Mouse (Mus musculus): Measurements from ENCODE around the gene Lpin3. TPM values are rescaled to one million over a fixed set of nuclear protein-coding genes. Genes with fewer than 3 reads are reported as not detected.

Gene Lpin3
- polyA plus RNA-seq, 1 experiment from 2014 or later, result 1.1 TPM

DNA sequence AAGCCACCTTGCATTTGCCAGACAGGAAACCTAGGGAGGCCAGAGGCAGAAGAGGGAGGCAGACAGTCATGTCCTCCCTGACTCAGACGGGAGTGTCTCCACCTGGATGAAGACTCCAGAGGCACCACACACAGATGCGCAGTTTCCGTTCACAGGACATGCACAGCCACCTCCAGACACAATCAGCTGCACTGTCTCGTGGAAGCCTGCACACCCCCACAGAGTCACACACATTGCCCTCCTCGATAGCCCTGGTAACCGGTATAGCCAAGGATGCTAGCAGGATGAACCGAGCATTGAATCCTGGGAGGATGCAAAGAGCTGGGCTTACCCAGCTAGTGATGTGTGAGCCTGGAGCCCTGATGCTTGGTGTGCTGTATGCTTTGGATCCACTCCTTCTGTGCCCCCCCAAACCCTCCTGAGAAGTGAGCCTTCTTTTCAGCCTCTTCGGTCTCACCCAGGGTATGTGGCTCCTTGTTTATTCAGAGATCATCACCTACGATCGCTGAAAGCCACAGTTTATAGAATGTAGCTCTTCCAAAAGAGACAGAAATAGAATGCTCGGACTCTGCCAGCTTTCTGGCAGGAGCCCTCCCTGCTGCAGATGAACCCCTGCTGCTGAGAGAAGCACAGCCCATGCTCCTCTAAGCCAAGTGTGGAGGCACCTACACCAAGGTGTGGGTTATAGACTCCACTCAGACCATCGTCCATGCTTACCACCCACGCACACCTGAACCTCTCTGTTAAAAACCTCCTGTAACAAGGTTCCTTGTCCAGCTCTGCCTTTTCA is 35.5 kb downstream of the Lpin3 start:
- 82% methylated on average over 13 of the region's 13 CpGs for WGBS
- peaks cover 22% of the 10 kb centered on the region for H3K27me3 ChIP-seq (ENCODE audit: control insufficient read depth, insufficient read depth, low read length)
- H3K9me3 ChIP-seq (ENCODE audit: control insufficient read depth, low read length), result no peaks in the 10 kb centered on the region
- no peak overlapping the region for H3K27ac ChIP-seq (ENCODE audit: low read depth, low read length)
- ATAC-seq (replicated peaks; ENCODE audit: low FRiP score), result no peak
- no peak overlapping the region for H3K4me2 ChIP-seq (ENCODE audit: low read depth, low read length, severe bottlenecking)
- no peak overlapping the region for H3K9ac ChIP-seq (ENCODE audit: low read length)
- H3K4me3 ChIP-seq (ENCODE audit: low read depth, low read length), result no peak overlapping the region
- no peaks in the 10 kb centered on the region for H3K36me3 ChIP-seq (ENCODE audit: control insufficient read depth, insufficient read depth, low read length)
- peaks cover 12% of the 10 kb centered on the region for H3K4me1 ChIP-seq (replicated peaks; ENCODE audit: control insufficient read depth, insufficient read depth, low read length)
- no peak for DNase-seq (ENCODE audit: low spot score)

DNA sequence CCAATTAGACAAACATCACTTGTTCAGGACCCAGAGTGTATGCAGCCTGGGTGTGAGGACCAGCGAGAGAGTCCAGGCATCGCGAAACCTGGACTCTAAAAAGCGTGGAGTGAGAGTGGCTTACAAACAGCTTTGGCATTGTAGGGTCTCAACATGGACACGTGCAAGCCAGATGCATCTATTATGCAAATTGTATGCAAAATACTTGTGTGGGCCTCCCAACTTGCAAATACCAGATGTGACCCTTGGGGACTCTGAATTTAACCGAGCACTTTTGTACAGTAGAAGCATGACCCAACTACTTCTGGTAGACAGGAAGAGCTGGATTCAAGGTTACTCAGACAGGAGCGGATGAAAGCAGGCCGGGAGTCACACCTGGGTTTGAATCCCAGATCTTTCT is 36.2 kb downstream of the Lpin3 start:
- 82% methylated on average over 8 of the region's 8 CpGs for WGBS

DNA sequence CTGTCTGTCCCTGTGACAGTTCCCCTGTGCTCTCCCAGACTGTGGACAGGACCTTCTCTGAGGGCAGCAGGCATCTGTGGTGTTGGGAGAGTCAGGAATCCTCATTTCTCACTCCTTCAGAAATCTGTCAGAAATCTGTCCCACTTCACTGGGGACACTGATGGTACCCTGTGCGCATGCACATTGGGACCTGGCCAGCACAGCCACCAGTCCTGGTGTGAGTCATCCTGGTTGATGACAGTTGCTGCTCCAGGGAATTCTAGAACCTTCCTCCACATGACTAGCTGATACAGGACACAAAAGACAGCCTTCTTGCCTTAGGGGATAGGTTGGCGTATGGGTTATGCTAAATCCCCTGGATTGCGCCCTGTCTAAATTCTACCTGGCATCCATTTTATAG is 36.8 kb downstream of the Lpin3 start:
- Histone ChIP-seq H3K27me3 (ENCODE audit: control insufficient read depth, insufficient read depth, low read length) (peaks cover 9% of the 10 kb centered on the region), H3K9me3 (ENCODE audit: control insufficient read depth, low read length) (no peaks in the 10 kb centered on the region), H3K4me1 (replicated peaks; ENCODE audit: control insufficient read depth, insufficient read depth, low read length) (peaks cover 7% of the 10 kb centered on the region), H3K27ac (ENCODE audit: low read depth, low read length) (no peak overlapping the region), H3K9ac (ENCODE audit: low read length) (no peak overlapping the region), H3K4me2 (ENCODE audit: low read depth, low read length, severe bottlenecking) (no peak overlapping the region), H3K4me3 (ENCODE audit: low read depth, low read length) (no peak overlapping the region), H3K36me3 (ENCODE audit: control insufficient read depth, insufficient read depth, low read length) (no peaks in the 10 kb centered on the region)
- DNase-seq (ENCODE audit: low spot score) (no peak), ATAC-seq (replicated peaks; ENCODE audit: low FRiP score) (no peak)
- 89% methylated on average over 3 of the region's 3 CpGs for WGBS

More for the DNA sequence above, 36.2 kb downstream of the Lpin3 start:
- H3K27me3 ChIP-seq (ENCODE audit: control insufficient read depth, insufficient read depth, low read length), result peaks cover 15% of the 10 kb centered on the region
- no peak for ATAC-seq (replicated peaks; ENCODE audit: low FRiP score)
- H3K4me2 ChIP-seq (ENCODE audit: low read depth, low read length, severe bottlenecking), result no peak overlapping the region
- DNase-seq (ENCODE audit: low spot score), result no peak
- H3K4me1 ChIP-seq (replicated peaks; ENCODE audit: control insufficient read depth, insufficient read depth, low read length), result peaks cover 10% of the 10 kb centered on the region
- H3K27ac ChIP-seq (ENCODE audit: low read depth, low read length), result no peak overlapping the region
- no peak overlapping the region for H3K9ac ChIP-seq (ENCODE audit: low read length)
- no peaks in the 10 kb centered on the region for H3K36me3 ChIP-seq (ENCODE audit: control insufficient read depth, insufficient read depth, low read length)
- H3K9me3 ChIP-seq (ENCODE audit: control insufficient read depth, low read length), result no peaks in the 10 kb centered on the region
- no peak overlapping the region for H3K4me3 ChIP-seq (ENCODE audit: low read depth, low read length)

DNA sequence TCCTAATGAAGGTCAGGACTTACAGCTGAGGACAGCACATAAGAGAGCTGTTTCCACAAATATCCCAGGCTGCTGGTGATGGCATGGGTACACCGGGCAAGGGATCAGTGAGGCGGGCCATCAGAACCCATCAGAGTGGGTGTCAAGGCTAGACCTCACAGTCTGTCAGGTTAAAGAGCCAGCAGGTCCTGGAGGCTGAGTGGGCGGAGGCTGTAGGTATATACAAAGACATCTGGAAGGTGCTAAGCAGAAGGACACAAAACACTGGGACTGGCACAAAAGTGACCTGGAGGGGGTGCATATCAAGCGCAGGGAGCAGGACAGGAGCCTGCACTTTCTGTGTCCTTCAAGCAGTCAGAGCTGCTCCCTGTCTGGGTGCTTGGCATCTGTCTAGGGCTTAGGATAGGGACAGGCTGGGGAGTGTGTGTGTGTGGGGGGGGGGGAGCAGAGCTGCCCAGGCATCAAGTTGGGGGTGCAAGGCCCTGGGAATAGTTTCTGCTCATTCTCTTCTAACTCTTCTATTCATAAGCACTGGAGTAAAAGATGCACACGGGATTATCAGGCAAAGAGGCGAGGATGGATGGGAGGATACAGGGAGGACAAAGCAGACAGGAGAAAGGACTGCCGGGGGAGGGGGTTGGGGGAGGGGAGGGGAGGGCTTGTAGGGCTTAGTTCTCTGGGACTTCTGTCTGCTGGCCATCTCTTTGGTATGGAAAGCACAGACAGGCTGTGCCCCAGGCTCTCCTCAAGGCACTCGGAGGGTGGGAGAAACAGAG is 37.9 kb downstream of the Lpin3 start:
- 0 out of 2 replicates have a peak overlapping the region, but pooled peaks have one; percentile 6 for H3K27ac ChIP-seq (ENCODE audit: low read depth, low read length)
- 39% methylated on average over 8 of the region's 8 CpGs for WGBS
- H3K9ac ChIP-seq (ENCODE audit: low read length), result no peak overlapping the region

DNA sequence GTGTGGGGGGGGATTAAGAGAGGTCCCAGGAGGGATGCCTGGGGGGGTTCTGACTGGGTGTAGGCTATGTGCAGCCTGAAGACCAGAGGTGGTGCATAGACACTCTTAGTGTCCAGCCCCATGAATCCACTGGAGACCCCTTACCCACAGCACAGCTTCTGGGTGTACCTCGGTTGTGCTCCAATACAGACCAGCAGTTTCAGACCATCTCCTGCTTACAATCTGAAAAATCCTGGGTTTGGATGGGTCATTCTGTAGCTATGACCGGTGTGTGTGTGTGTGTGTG is 38.4 kb downstream of the Lpin3 start:
- DNase-seq (ENCODE audit: low spot score) (no peak), ATAC-seq (replicated peaks; ENCODE audit: low FRiP score) (peak; percentile 45; the same call in 1 of the 2 replicates)
- Histone ChIP-seq H3K4me1 (replicated peaks; ENCODE audit: control insufficient read depth, insufficient read depth, low read length) (peaks cover 2% of the 10 kb centered on the region; the same call in 1 of the 2 replicates), H3K4me3 (ENCODE audit: low read depth, low read length) (no peak overlapping the region), H3K27me3 (ENCODE audit: control insufficient read depth, insufficient read depth, low read length) (no peaks in the 10 kb centered on the region), H3K36me3 (ENCODE audit: control insufficient read depth, insufficient read depth, low read length) (no peaks in the 10 kb centered on the region), H3K9ac (ENCODE audit: low read length) (no peak overlapping the region), H3K27ac (ENCODE audit: low read depth, low read length) (no peak overlapping the region), H3K4me2 (ENCODE audit: low read depth, low read length, severe bottlenecking) (no peak overlapping the region), H3K9me3 (ENCODE audit: control insufficient read depth, low read length) (no peaks in the 10 kb centered on the region)
- WGBS, result 70% methylated on average over 2 of the region's 2 CpGs

More for the DNA sequence above, 37.9 kb downstream of the Lpin3 start:
- Histone ChIP-seq H3K9me3 (ENCODE audit: control insufficient read depth, low read length) (no peaks in the 10 kb centered on the region), H3K27me3 (ENCODE audit: control insufficient read depth, insufficient read depth, low read length) (no peaks in the 10 kb centered on the region; the same call in 1 of the 2 replicates), H3K4me3 (ENCODE audit: low read depth, low read length) (no peak overlapping the region), H3K4me1 (replicated peaks; ENCODE audit: control insufficient read depth, insufficient read depth, low read length) (peaks cover 2% of the 10 kb centered on the region; the same call in 1 of the 2 replicates), H3K4me2 (ENCODE audit: low read depth, low read length, severe bottlenecking) (no peak overlapping the region), H3K36me3 (ENCODE audit: control insufficient read depth, insufficient read depth, low read length) (no peaks in the 10 kb centered on the region)
- peak; percentile 53 for ATAC-seq (replicated peaks; ENCODE audit: low FRiP score)
- no peak for DNase-seq (ENCODE audit: low spot score)

DNA sequence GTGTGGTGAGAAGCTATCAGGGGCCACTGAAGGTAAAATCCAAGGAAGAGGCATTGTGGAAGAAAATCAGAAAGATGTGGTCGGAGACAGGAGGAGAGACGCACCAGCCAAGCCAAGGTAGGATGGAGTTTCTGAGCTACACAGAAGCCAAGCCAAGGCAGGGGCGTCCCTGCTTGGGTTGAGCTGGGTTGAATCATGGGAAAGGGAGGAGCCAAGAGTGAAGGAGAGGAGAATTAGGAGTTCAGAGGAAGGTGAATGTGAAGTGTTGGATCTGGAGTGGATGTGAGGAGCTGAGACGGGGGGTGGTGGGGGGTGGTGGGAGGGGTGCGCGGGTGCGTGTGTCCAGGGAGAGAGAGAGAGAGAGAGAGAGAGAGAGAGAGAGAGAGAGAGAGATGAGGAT is 40.8 kb downstream of the Lpin3 start:
- no peak overlapping the region for H3K27ac ChIP-seq (ENCODE audit: low read depth, low read length)

DNA sequence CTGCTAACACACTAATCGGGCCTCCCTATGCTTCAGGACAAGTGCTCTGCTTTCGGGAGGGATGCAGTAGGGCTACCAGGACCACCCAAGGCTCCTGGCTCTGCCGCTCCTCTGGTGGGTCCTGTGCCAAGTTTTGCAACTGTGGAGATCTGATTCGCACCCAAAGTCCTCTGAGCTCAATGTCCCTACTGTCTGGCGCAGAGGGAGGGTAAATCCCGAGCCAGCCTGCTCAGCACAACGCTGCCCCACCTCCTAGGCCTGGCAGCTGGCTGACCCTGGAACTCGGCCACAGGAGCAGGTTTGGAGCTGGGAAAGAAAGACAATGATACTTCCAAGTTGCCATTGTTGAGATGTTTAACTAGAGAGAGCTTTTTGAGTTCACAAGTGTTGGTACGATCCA is 44.7 kb downstream of the Lpin3 start:
- 83% methylated on average over 9 of the region's 9 CpGs for WGBS
- Histone ChIP-seq H3K36me3 (ENCODE audit: control insufficient read depth, insufficient read depth, low read length) (no peaks in the 10 kb centered on the region), H3K9me3 (ENCODE audit: control insufficient read depth, low read length) (no peaks in the 10 kb centered on the region), H3K4me2 (ENCODE audit: low read depth, low read length, severe bottlenecking) (no peak overlapping the region), H3K9ac (ENCODE audit: low read length) (no peak overlapping the region), H3K27me3 (ENCODE audit: control insufficient read depth, insufficient read depth, low read length) (no peaks in the 10 kb centered on the region), H3K27ac (ENCODE audit: low read depth, low read length) (no peak overlapping the region), H3K4me1 (replicated peaks; ENCODE audit: control insufficient read depth, insufficient read depth, low read length) (no peaks in the 10 kb centered on the region), H3K4me3 (ENCODE audit: low read depth, low read length) (no peak overlapping the region)
- ATAC-seq (replicated peaks; ENCODE audit: low FRiP score) (no peak), DNase-seq (ENCODE audit: low spot score) (no peak)

More for the DNA sequence above, 40.8 kb downstream of the Lpin3 start:
- DNase-seq (ENCODE audit: low spot score) (no peak), ATAC-seq (replicated peaks; ENCODE audit: low FRiP score) (no peak)
- Histone ChIP-seq H3K9ac (ENCODE audit: low read length) (no peak overlapping the region), H3K4me1 (replicated peaks; ENCODE audit: control insufficient read depth, insufficient read depth, low read length) (peaks cover 2% of the 10 kb centered on the region; the same call in 1 of the 2 replicates), H3K9me3 (ENCODE audit: control insufficient read depth, low read length) (no peaks in the 10 kb centered on the region), H3K4me3 (ENCODE audit: low read depth, low read length) (no peak overlapping the region), H3K4me2 (ENCODE audit: low read depth, low read length, severe bottlenecking) (no peak overlapping the region), H3K27me3 (ENCODE audit: control insufficient read depth, insufficient read depth, low read length) (no peaks in the 10 kb centered on the region), H3K36me3 (ENCODE audit: control insufficient read depth, insufficient read depth, low read length) (no peaks in the 10 kb centered on the region)
- 73% methylated on average over 7 of the region's 7 CpGs for WGBS

DNA sequence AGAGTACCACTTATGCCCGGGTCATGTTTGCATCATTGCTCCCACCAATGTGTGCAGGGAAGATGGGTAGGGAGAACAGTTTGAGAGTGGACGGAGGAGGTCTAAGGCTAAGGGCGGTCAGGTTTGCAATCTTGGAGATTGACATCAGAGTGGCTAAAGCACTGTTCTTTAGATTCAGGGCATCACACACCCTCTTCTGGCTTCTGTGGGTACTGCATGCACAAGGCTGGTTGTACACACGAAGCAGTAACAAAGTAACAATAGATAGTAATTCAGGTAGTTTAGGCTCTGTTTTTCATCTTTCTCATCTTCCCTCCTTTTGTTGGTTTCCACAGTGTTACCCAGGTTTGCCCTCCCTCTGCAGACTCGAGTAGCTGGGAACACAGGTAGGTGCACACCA is 50.9 kb downstream of the Lpin3 start:
- Histone ChIP-seq H3K4me3 (ENCODE audit: low read depth, low read length) (no peak overlapping the region), H3K9ac (ENCODE audit: low read length) (no peak overlapping the region), H3K27ac (ENCODE audit: low read depth, low read length) (no peak overlapping the region), H3K4me1 (replicated peaks; ENCODE audit: control insufficient read depth, insufficient read depth, low read length) (no peaks in the 10 kb centered on the region), H3K9me3 (ENCODE audit: control insufficient read depth, low read length) (no peaks in the 10 kb centered on the region), H3K36me3 (ENCODE audit: control insufficient read depth, insufficient read depth, low read length) (no peaks in the 10 kb centered on the region), H3K4me2 (ENCODE audit: low read depth, low read length, severe bottlenecking) (no peak overlapping the region), H3K27me3 (ENCODE audit: control insufficient read depth, insufficient read depth, low read length) (no peaks in the 10 kb centered on the region)
- no peak for ATAC-seq (replicated peaks; ENCODE audit: low FRiP score)
- 92% methylated on average over 5 of the region's 5 CpGs for WGBS
- DNase-seq (ENCODE audit: low spot score), result no peak
